Mouse (Mus musculus) heart, embryonic 14.5 days (tissue): ENCODE data around the gene Dguok. TPM values are rescaled to one million over a fixed set of nuclear protein-coding genes. Genes with fewer than 3 reads are reported as not detected.

ENCODE experiments used
- ATAC-seq: fragments of 200-750 bp; cut with Nextera tagmentation; 2 replicates; pipeline ENCODE4 v1.8.0; 2017; ENCODE audit warnings: low read depth, moderate TSS enrichment; ENCODE audit not compliant: insufficient number of reproducible peaks, insufficient read depth, low FRiP score
- H3K27ac ChIP-seq, 2 experiments: fragments of 200-500 bp in 1 of 2; fragments of 300-500 bp in 1 of 2; sonication (generic) in 1 of 2; replicated peaks in 1 of 2; 2 replicates each; pipeline ENCODE4 v1.5.1; 2012 to 2014; ENCODE audit warnings: low read depth in 2 of 2, low read length in 2 of 2, control low read depth in 1 of 2, mild to moderate bottlenecking in 1 of 2, mixed read lengths in 1 of 2; ENCODE audit not compliant: control insufficient read depth in 1 of 2, insufficient read depth in 1 of 2
- H3K27me3 ChIP-seq: fragments of 300-500 bp; sonication (generic); 2 replicates; pipeline ENCODE4 v1.6.1; 2014; ENCODE audit warnings: mild to moderate bottlenecking, low read length, control low read depth; ENCODE audit not compliant: control insufficient read depth, insufficient read depth
- H3K36me3 ChIP-seq: fragments of 300-500 bp; sonication (generic); 2 replicates; pipeline ENCODE4 v1.6.1; 2014; ENCODE audit warnings: mild to moderate bottlenecking, control low read depth, low read length, mixed read lengths; ENCODE audit not compliant: control insufficient read depth, insufficient read depth
- H3K4me1 ChIP-seq, 2 experiments: fragments of 200-500 bp in 1 of 2; fragments of 300-500 bp in 1 of 2; sonication (generic) in 1 of 2; 2 replicates each; pipeline ENCODE4 v1.6.1; 2012 to 2014; ENCODE audit warnings: low read length in 2 of 2, control low read depth in 1 of 2, mixed read lengths in 1 of 2; ENCODE audit not compliant: control insufficient read depth in 2 of 2, insufficient read depth in 2 of 2
- H3K4me2 ChIP-seq: fragments of 300-500 bp; sonication (generic); 2 replicates; pipeline ENCODE4 v1.6.1; 2014; ENCODE audit warnings: mild to moderate bottlenecking, low read length
- H3K4me3 ChIP-seq, 2 experiments: fragments of 200-500 bp in 1 of 2; fragments of 300-500 bp in 1 of 2; sonication (generic) in 1 of 2; 2 replicates each; pipeline ENCODE4 v1.5.1; 2012 to 2014; ENCODE audit warnings: low read length in 2 of 2, mild to moderate bottlenecking in 2 of 2, control low read depth in 1 of 2, low read depth in 1 of 2, moderate library complexity in 1 of 2; ENCODE audit not compliant: control insufficient read depth in 1 of 2, insufficient read depth in 1 of 2
- H3K9ac ChIP-seq: fragments of 300-500 bp; sonication (generic); 2 replicates; pipeline ENCODE4 v1.6.1; 2014; ENCODE audit warnings: mild to moderate bottlenecking, low read length
- H3K9me3 ChIP-seq: fragments of 300-500 bp; sonication (generic); 2 replicates; pipeline ENCODE4 v1.6.1; 2016; ENCODE audit warnings: low read length, control low read depth; ENCODE audit not compliant: control insufficient read depth
- WGBS: fragments of 180-500 bp; shearing (Covaris S2); extraction: QIAGEN DNeasy Blood & Tissue Kit; methylation state at CpG from one replicate; pipeline ENCODE4 v1.1.7; 2014; 5-methylcytosine and 5-hydroxymethylcytosine counted together
- polyA plus RNA-seq: library from polyadenylated mRNA; unstranded; fragments of >200 nt; fragmentation: Nextera tagmentation; extraction: Ambion mirVana; gene quantifications from 2 replicates; pipeline ENCODE4 v1.2.1, GENCODE M21; 2014

Gene Dguok
- polyA plus RNA-seq, 1 experiment from 2014 or later = 59.1 TPM

DNA sequence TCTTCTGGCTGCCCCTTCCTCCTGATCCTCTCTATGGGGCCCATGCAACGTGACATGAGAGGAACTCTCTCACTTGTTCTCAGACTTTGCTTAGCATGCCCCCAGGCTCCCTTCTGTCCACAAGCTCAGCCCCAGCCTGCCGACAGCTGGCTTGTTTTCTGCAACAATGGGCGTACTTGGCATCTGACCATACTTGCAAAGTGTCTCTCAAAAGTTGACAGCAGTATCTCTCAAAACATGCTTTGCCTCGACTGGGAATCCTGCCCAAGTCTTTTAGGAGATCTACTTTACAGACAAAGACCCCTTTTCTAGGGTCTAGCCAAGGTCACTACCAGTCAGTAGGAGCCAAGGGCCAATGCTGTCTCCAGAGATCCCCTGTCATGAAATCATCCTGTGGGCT, 20.9 kb downstream of the Dguok start:
- Histone ChIP-seq H3K4me2 (no peak overlapping the region), H3K36me3 (peaks cover 93% of the 10 kb centered on the region), H3K9ac (no peak overlapping the region), H3K27ac (peak overlapping the region in 1 of 2 experiments; percentile 10; a peak in 1 of 4 replicates), H3K27me3 (no peaks in the 10 kb centered on the region), H3K9me3 (no peaks in the 10 kb centered on the region), H3K4me3 (no peak overlapping the region), H3K4me1 (0 out of 4 replicates have a peak, but pooled peaks cover 0 to 2% of the 10 kb centered on the region in 2 experiments)
- WGBS = 45% methylated on average over 4 of the region's 4 CpGs
- no peak for ATAC-seq

DNA sequence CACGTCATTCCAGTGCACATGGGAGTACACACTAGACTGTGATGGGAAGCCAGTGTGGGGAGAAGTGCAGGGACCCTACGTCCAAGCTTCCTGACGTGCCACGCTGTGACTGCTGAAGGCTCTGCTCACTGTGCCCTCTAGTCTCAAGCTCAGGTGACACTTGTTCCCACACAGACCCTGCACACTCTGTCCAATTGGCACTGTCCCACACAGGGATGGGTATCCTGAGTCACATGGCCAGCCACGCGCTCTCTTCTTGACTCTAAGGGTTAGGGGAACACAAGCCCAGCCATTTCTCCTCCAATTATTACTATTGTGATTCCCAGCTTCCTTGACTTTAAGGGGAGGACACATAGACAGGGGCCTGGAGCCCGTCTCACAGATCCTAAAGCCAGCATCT, 23.0 kb downstream of the Dguok start:
- 0 out of 4 replicates have a peak, but pooled peaks cover 0 to 2% of the 10 kb centered on the region in 2 experiments for H3K4me1 ChIP-seq
- H3K4me3 ChIP-seq = no peak overlapping the region
- WGBS = 94% methylated on average over 7 of the region's 7 CpGs
- no peak overlapping the region for H3K9ac ChIP-seq
- H3K9me3 ChIP-seq = no peaks in the 10 kb centered on the region
- H3K27me3 ChIP-seq = no peaks in the 10 kb centered on the region
- no peak for ATAC-seq
- no peak overlapping the region for H3K27ac ChIP-seq
- no peak overlapping the region for H3K4me2 ChIP-seq
- peaks cover 93% of the 10 kb centered on the region for H3K36me3 ChIP-seq

DNA sequence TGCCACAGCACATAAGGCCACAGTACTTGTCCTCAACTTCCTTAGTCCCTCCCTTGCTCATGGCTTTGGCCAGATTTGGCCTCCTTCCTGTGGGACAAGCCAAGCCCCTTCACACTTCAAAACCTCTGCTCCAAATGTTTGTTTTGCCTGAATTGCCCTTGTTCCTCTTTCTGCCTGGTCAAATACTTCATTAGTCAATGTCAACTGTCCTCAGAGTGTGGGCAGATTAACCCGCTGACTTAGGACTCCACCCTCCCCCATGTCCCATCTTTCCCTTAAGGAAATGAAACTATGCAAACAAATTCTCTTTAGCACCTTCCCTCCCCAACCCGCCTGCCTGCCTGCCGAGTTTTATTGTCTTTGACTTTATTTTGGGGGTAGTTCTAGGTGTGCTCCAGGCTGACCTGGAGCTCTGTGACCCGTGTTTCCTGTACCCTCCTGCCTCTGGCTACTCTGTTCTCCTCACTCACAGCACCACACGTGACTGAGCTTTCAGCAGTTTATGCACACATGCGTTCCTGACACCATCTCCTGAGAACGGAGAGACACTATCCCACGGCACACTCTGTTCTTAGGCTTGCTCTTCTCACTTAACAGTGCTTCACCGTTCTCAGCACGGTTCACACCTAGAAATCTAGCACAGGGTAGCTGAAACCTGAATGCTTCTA, 24.2 kb downstream of the Dguok start:
- H3K27ac ChIP-seq = no peak overlapping the region
- H3K4me3 ChIP-seq = no peak overlapping the region
- 58% methylated on average over 10 of the region's 10 CpGs for WGBS
- no peak overlapping the region for H3K9ac ChIP-seq
- no peaks in the 10 kb centered on the region for H3K9me3 ChIP-seq
- no peaks in the 10 kb centered on the region for H3K27me3 ChIP-seq
- peaks cover 82% of the 10 kb centered on the region for H3K36me3 ChIP-seq
- H3K4me2 ChIP-seq = no peak overlapping the region
- 0 out of 4 replicates have a peak, but pooled peaks cover 0 to 2% of the 10 kb centered on the region in 2 experiments for H3K4me1 ChIP-seq
- ATAC-seq = no peak

DNA sequence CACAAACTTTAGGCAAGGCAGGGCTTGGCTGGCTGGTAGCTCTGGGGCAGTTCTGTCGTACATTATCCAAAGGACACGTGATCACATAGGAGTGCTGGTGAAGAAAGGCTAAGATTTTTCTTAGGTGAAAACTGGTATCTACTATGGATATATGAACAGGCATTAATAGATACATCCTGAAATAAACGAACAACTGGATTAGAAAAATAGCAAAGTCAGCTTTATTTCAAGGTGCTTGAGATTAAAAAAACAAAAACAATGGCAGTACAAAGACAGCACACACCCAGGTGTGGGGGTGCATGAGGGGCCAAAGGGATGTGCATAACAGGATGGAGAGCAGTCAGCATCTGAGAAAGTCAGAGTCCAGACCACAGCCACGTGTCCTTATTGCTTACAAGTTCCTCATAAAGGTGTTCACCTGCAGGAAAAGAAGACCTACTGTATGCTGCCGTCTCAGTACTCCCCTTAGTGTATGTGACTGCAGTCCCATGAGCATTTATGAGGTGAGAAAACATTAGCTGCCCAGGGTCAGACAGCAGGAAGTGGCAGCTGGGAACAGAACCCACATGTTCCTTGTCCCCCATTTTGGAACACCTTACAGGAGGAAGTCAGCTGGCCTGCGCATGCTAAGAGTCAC, 26.6 kb downstream of the Dguok start:
- Histone ChIP-seq H3K4me1 (peaks cover 0 to 2% of the 10 kb centered on the region in 2 experiments; a peak in 1 of 4 replicates), H3K9ac (no peak overlapping the region), H3K36me3 (peaks cover 59% of the 10 kb centered on the region), H3K27me3 (no peaks in the 10 kb centered on the region), H3K9me3 (no peaks in the 10 kb centered on the region), H3K4me2 (no peak overlapping the region), H3K27ac (no peak overlapping the region), H3K4me3 (no peak overlapping the region)
- ATAC-seq = no peak
- WGBS = 89% methylated on average over 6 of the region's 6 CpGs

DNA sequence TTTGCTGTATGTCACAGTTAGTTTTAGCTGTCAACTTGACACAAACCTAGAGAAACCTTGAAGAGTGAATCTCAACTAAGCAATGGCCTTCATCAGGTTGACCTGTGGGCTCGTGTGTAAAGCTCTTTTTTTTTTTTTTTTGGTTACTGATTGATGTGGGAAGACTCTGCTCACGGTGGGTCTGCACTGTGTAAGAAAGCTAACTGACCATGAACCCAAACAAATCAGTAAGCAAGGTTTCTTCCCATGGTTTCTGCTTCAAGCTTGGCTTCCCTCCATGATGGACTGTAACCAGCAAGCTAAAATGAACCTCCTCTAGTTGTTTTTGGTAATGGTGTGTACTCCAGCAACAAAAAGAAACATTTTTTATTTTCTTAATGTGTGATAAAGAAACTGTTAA, 27.6 kb downstream of the Dguok start:
- peaks cover 49% of the 10 kb centered on the region for H3K36me3 ChIP-seq

DNA sequence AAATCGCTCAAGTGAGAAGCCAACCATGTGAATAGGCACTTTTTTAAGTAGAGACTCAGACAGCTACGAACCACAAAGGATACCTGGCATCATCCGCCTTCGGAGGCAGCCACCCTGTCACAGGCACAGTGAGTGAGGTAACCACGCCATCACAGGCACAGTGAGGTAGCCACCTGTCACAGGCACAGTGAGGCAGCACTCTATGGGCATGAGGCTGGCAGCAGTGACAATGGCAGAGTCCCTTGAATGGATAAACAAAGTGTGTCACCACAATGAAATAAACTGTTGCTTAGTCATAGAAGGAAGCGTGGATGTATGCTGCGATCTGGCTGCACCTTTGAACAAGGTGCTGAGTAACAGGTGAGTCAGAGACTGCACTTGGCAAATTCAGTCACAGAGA, 28.1 kb downstream of the Dguok start:
- Histone ChIP-seq H3K4me2 (no peak overlapping the region), H3K4me3 (no peak overlapping the region), H3K36me3 (peaks cover 44% of the 10 kb centered on the region), H3K9ac (no peak overlapping the region), H3K27me3 (no peaks in the 10 kb centered on the region), H3K9me3 (no peaks in the 10 kb centered on the region), H3K27ac (no peak overlapping the region), H3K4me1 (peaks cover 0 to 3% of the 10 kb centered on the region in 2 experiments; a peak in 1 of 4 replicates)
- ATAC-seq = no peak
- WGBS = 92% methylated on average over 7 of the region's 7 CpGs

More for the DNA sequence above, 27.6 kb downstream of the Dguok start:
- peaks cover 0 to 3% of the 10 kb centered on the region in 2 experiments; a peak in 1 of 4 replicates for H3K4me1 ChIP-seq
- WGBS = 65% methylated on average over 2 of the region's 2 CpGs
- ATAC-seq = no peak
- no peaks in the 10 kb centered on the region for H3K27me3 ChIP-seq
- no peak overlapping the region for H3K4me3 ChIP-seq
- no peaks in the 10 kb centered on the region for H3K9me3 ChIP-seq
- H3K9ac ChIP-seq = no peak overlapping the region
- H3K27ac ChIP-seq = no peak overlapping the region
- H3K4me2 ChIP-seq = no peak overlapping the region

DNA sequence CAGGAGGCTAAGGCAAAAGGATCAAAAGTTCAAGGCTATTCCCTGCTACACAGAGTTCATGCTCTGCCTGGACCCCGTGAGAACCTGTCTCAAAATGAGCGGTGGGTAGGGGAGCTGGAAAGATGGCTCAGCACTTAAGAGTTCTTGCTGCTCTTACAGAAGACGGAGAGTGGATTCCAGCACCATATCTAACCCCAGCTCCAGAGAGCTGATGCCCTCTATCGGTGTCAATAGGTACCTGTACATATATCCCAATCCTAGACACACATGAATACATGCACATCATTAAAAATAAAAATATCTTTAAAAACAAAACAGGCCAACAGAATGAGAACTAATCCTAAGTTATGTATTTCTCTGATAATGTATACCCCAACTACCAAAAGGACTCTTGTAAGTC, 28.6 kb downstream of the Dguok start:
- Histone ChIP-seq H3K27ac (no peak overlapping the region), H3K27me3 (no peaks in the 10 kb centered on the region), H3K4me2 (no peak overlapping the region), H3K4me1 (peaks cover 0 to 3% of the 10 kb centered on the region in 2 experiments; a peak in 1 of 4 replicates), H3K9me3 (no peaks in the 10 kb centered on the region), H3K9ac (no peak overlapping the region), H3K4me3 (no peak overlapping the region), H3K36me3 (peaks cover 41% of the 10 kb centered on the region)
- WGBS = 68% methylated on average over 4 of the region's 4 CpGs
- ATAC-seq = no peak
